Mouse (Mus musculus) cerebellum, adult 9-10 months (tissue): Measurements from ENCODE around the gene Fhad1.
"Not testable (repeated sequence)": the region's sequence is repeated elsewhere in the genome, so short reads cannot be mapped to it uniquely, and the experiment has no call there.

Experiments
- DNase-seq: peaks from one replicate; pipeline ENCODE4 v3.0.0; 2022

Gene Fhad1

GRCm38 (mm10) chr4:142039662-142040353 lies 24.9 kb upstream of the Fhad1 start:
- no peak for DNase-seq

GRCm38 (mm10) chr4:142037897-142038296 lies 23.0 kb upstream of the Fhad1 start:
- no peak for DNase-seq

GRCm38 (mm10) chr4:142028533-142028932 lies 13.7 kb upstream of the Fhad1 start:
- no peak for DNase-seq

- DNase-seq = no peak
These were observed 12.1 kb upstream of the Fhad1 start for GRCm38 (mm10) chr4:142026965-142027364.

- no peak for DNase-seq
These were observed 9.7 kb upstream of the Fhad1 start for GRCm38 (mm10) chr4:142024536-142024935.

- no peak for DNase-seq
These were observed 8.3 kb upstream of the Fhad1 start for GRCm38 (mm10) chr4:142023166-142023565.

- no peak for DNase-seq
These were observed 2.8 kb upstream of the Fhad1 start for GRCm38 (mm10) chr4:142017686-142018085.

GRCm38 (mm10) chr4:142011236-142011635 lies 3.6 kb downstream of the Fhad1 start:
- no peak for DNase-seq

- DNase-seq = no peak
These were observed 4.4 kb downstream of the Fhad1 start for GRCm38 (mm10) chr4:142010441-142010840.

- DNase-seq = no peak
These were observed 6.7 kb downstream of the Fhad1 start for GRCm38 (mm10) chr4:142008206-142008605.

GRCm38 (mm10) chr4:142000581-142000980 lies 14.3 kb downstream of the Fhad1 start:
- DNase-seq = no peak

- no peak for DNase-seq
These were observed 15.3 kb downstream of the Fhad1 start for GRCm38 (mm10) chr4:141999494-142000074.

GRCm38 (mm10) chr4:141998282-141998821 lies 16.5 kb downstream of the Fhad1 start:
- no peak for DNase-seq

GRCm38 (mm10) chr4:141996880-141997279 lies 18.0 kb downstream of the Fhad1 start:
- no peak for DNase-seq

GRCm38 (mm10) chr4:141996086-141996485 lies 18.8 kb downstream of the Fhad1 start:
- DNase-seq = no peak

- DNase-seq = not testable (repeated sequence)
These were observed 20.8 kb downstream of the Fhad1 start for GRCm38 (mm10) chr4:141994062-141994471.

GRCm38 (mm10) chr4:141993347-141994061 lies 21.4 kb downstream of the Fhad1 start:
- no peak for DNase-seq

- DNase-seq = no peak
These were observed 22.2 kb downstream of the Fhad1 start for GRCm38 (mm10) chr4:141992530-141993204.

GRCm38 (mm10) chr4:141988178-141988577 lies 26.7 kb downstream of the Fhad1 start:
- no peak for DNase-seq

GRCm38 (mm10) chr4:141983689-141984088 lies 31.2 kb downstream of the Fhad1 start:
- no peak for DNase-seq

- DNase-seq = no peak
These were observed 33.4 kb downstream of the Fhad1 start for GRCm38 (mm10) chr4:141981475-141981874.

GRCm38 (mm10) chr4:141978582-141978981 lies 36.3 kb downstream of the Fhad1 start:
- no peak for DNase-seq

GRCm38 (mm10) chr4:141977346-141977745 lies 37.5 kb downstream of the Fhad1 start:
- no peak for DNase-seq
